Mouse (Mus musculus): ENCODE results near the gene Polr3h. TPM values are rescaled to one million over a fixed set of nuclear protein-coding genes. Genes with fewer than 3 reads are reported as not detected.

Gene Polr3h
- total and polyA plus RNA-seq, 3 experiments: 8.4 to 36.8 (median 25.0) TPM

DNA sequence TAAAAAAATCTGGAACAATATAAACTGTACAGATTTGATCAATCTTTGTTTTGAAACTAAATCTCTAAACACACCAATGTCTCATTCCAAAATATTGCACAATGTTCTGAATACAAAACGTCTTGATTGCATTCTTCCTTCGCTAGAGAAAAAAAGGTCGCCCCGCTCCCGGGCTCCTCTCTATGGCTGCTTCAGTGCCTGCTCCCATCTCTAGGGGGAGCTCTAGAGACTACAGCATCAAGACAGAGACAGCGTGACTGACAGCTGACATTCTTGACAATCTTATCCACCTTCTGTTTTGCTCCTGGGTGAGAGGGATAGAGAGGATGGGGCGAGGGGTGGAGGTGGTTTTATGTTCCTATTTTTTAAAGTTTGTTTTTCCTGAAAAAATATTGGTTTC lies 77.7 kb downstream of the Polr3h start:
- ATAC-seq (ENCODE audit: extremely low read depth, insufficient number of reproducible peaks, low FRiP score, poor library complexity, severe bottlenecking) (no peak), DNase-seq (ENCODE audit: low spot score) (peak; percentile 79)

DNA sequence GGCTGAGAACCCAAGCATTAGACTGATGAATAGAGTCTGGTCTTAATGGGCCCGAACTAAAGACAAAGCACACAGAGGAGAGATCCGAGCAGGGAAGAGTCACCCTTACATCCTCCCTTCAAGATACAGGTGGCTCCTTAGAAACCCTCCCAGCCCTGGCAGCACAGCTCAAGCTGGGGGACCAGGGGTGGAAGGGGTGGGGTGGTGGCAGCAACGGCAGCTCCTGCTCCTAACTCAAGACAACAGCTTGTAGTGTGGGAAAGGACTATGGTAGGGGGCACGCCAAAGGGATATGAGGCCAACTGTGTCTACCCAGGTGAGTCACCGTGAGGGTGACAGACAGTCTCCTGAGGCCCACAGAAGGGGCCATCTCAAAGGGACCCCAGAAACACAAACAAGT lies 78.2 kb downstream of the Polr3h start:
- H3K4me1 ChIP-seq (ENCODE audit: insufficient read depth, low read depth, low read length): peaks cover 43% of the 10 kb centered on the region
- no peaks in the 10 kb centered on the region for H3K9me3 ChIP-seq (replicated peaks)
- TF ChIP-seq GATA1 (IDR thresholded peaks at IDR 0.05; ENCODE audit: borderline replicate concordance, low read length) (no peak), CTCF (IDR thresholded peaks at IDR 0.05; ENCODE audit: low read depth, low read length) (no peak), TAL1 (conservative IDR thresholded peaks at IDR 0.05; ENCODE audit: low read depth, low read length) (no peak), GATA2 (IDR thresholded peaks at IDR 0.05; ENCODE audit: borderline replicate concordance, low read depth, low read length) (no peak), POLR2AphosphoS5 (IDR thresholded peaks at IDR 0.05; ENCODE audit: insufficient replicate concordance, low read depth, low read length) (no peak)
- DNase-seq (ENCODE audit: low spot score): no peak
- no peak for ATAC-seq (ENCODE audit: extremely low read depth, insufficient number of reproducible peaks, low FRiP score, poor library complexity, severe bottlenecking)
- peaks cover 69% of the 10 kb centered on the region for H3K36me3 ChIP-seq (replicated peaks)
- H3K4me3 ChIP-seq (ENCODE audit: low read depth, low read length): no peak overlapping the region
- peaks cover 5% of the 10 kb centered on the region for H3K27me3 ChIP-seq (ENCODE audit: insufficient read depth, low read length)

More for the DNA sequence above, 77.7 kb downstream of the Polr3h start:
- Histone ChIP-seq H3K4me3 (ENCODE audit: low read depth, low read length) (no peak overlapping the region), H3K4me1 (ENCODE audit: insufficient read depth, low read depth, low read length) (peaks cover 44% of the 10 kb centered on the region), H3K27me3 (ENCODE audit: insufficient read depth, low read length) (peaks cover 2% of the 10 kb centered on the region), H3K36me3 (replicated peaks) (peaks cover 74% of the 10 kb centered on the region), H3K9me3 (replicated peaks) (no peaks in the 10 kb centered on the region)
- TF ChIP-seq CTCF (IDR thresholded peaks at IDR 0.05; ENCODE audit: low read depth, low read length): peak; percentile 81
- TF ChIP-seq TAL1 (conservative IDR thresholded peaks at IDR 0.05; ENCODE audit: low read depth, low read length): no peak

DNA sequence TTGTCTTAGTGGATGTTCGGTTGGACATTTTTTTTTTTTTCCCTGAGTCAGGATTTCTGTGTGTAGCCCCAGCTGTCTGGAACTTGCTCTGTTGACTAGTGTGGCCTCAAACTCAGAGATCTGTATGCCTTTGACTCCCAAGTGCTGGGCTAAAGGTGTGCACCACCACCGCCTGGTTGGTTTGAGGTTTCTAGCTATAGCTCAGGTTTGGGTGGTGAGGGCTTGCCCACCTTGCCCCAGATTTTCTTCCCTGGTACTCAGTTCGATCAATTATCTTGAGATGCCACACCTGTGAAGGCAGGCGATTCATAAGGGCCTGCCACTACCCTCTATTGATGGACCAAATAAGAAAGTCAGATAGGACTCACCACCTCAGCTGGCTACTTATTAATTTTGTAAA lies 78.9 kb downstream of the Polr3h start:
- TF ChIP-seq TAL1 (conservative IDR thresholded peaks at IDR 0.05; ENCODE audit: low read depth, low read length): no peak
- no peak for TF ChIP-seq GATA1 (IDR thresholded peaks at IDR 0.05; ENCODE audit: borderline replicate concordance, low read length)
- no peak for TF ChIP-seq CTCF (IDR thresholded peaks at IDR 0.05; ENCODE audit: low read depth, low read length)
- TF ChIP-seq GATA2 (IDR thresholded peaks at IDR 0.05; ENCODE audit: borderline replicate concordance, low read depth, low read length): no peak
- no peak for TF ChIP-seq POLR2AphosphoS5 (IDR thresholded peaks at IDR 0.05; ENCODE audit: insufficient replicate concordance, low read depth, low read length)
- no peak for DNase-seq (ENCODE audit: low spot score)
- H3K36me3 ChIP-seq (replicated peaks): peaks cover 62% of the 10 kb centered on the region
- no peaks in the 10 kb centered on the region for H3K9me3 ChIP-seq (replicated peaks)
- ATAC-seq (ENCODE audit: extremely low read depth, insufficient number of reproducible peaks, low FRiP score, poor library complexity, severe bottlenecking): no peak
- H3K4me3 ChIP-seq (ENCODE audit: low read depth, low read length): no peak overlapping the region
- H3K4me1 ChIP-seq (ENCODE audit: insufficient read depth, low read depth, low read length): peaks cover 36% of the 10 kb centered on the region
- peaks cover 8% of the 10 kb centered on the region for H3K27me3 ChIP-seq (ENCODE audit: insufficient read depth, low read length)

DNA sequence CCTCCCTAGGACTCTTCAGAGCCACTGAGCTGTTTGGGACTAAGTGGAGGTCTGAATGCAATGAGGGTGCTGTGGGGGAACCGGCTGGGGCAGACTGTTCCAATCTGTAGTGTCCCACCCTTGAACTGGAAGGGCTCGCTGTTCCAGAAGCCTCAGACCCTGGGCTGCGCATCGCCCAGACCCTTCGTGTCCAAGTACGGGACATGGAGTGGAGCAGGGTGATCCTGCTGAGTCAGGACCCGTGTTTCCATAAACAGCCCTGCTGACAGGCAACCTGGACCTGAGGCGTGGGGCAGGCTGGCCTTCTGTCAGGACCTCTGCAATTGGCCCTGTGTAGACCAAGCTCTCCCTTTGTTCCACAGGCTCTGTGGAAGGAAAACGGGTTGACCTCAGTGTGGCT lies 79.3 kb downstream of the Polr3h start:
- ATAC-seq (ENCODE audit: extremely low read depth, insufficient number of reproducible peaks, low FRiP score, poor library complexity, severe bottlenecking): no peak
- peaks cover 32% of the 10 kb centered on the region for H3K4me1 ChIP-seq (ENCODE audit: insufficient read depth, low read depth, low read length)

GRCm38 (mm10) chr15:81845724-81846123 lies 80.3 kb downstream of the Polr3h start:
- DNase-seq (ENCODE audit: low spot score) (no peak), ATAC-seq (ENCODE audit: extremely low read depth, insufficient number of reproducible peaks, low FRiP score, poor library complexity, severe bottlenecking) (peak; percentile 15; the same call in 1 of the 2 replicates)

More for the DNA sequence above, 79.3 kb downstream of the Polr3h start:
- no peak overlapping the region for H3K4me3 ChIP-seq (ENCODE audit: low read depth, low read length)
- no peak for DNase-seq (ENCODE audit: low spot score)
- peaks cover 9% of the 10 kb centered on the region for H3K27me3 ChIP-seq (ENCODE audit: insufficient read depth, low read length)
- peaks cover 58% of the 10 kb centered on the region for H3K36me3 ChIP-seq (replicated peaks)
- H3K9me3 ChIP-seq (replicated peaks): no peaks in the 10 kb centered on the region
- no peak for TF ChIP-seq GATA2 (IDR thresholded peaks at IDR 0.05; ENCODE audit: borderline replicate concordance, low read depth, low read length)
- TF ChIP-seq TAL1 (conservative IDR thresholded peaks at IDR 0.05; ENCODE audit: low read depth, low read length): no peak
- TF ChIP-seq POLR2AphosphoS5 (IDR thresholded peaks at IDR 0.05; ENCODE audit: insufficient replicate concordance, low read depth, low read length): no peak
- no peak for TF ChIP-seq GATA1 (IDR thresholded peaks at IDR 0.05; ENCODE audit: borderline replicate concordance, low read length)
- TF ChIP-seq CTCF (IDR thresholded peaks at IDR 0.05; ENCODE audit: low read depth, low read length): no peak

DNA sequence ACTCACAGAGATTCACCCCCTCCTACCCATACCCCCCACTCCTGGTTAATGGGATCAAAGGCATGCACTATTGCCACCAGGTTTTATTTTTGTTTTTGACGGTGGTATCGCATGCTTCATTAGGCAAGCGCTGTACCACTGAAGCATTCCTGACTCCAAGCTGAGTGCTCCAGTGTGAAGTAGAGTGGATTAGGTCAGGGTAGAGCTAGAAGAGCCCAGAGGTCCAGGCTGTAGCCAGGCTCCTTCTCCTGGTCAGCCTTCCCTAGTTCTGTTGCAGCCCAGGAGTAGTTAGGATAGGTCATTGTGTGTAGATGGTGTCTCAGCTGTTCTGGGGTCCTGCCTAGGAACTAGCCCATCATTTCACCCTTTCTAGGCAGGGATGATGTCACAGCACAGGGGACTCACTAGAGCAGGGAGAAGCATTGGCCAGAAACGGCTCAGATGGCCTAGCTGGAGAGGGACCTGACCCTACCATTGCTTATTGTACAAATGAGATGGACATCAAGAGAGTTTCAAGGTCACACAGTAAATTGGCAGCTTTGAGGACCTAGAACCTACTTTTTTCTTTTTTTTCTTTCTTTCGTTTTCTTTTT lies 80.9 kb downstream of the Polr3h start:
- Histone ChIP-seq H3K9me3 (replicated peaks) (no peaks in the 10 kb centered on the region), H3K4me1 (ENCODE audit: insufficient read depth, low read depth, low read length) (peaks cover 23% of the 10 kb centered on the region), H3K36me3 (replicated peaks) (peaks cover 42% of the 10 kb centered on the region), H3K4me3 (ENCODE audit: low read depth, low read length) (no peak overlapping the region), H3K27me3 (ENCODE audit: insufficient read depth, low read length) (peaks cover 16% of the 10 kb centered on the region)
- TF ChIP-seq GATA1 (IDR thresholded peaks at IDR 0.05; ENCODE audit: borderline replicate concordance, low read length): no peak
- TF ChIP-seq TAL1 (conservative IDR thresholded peaks at IDR 0.05; ENCODE audit: low read depth, low read length): no peak
- TF ChIP-seq CTCF (IDR thresholded peaks at IDR 0.05; ENCODE audit: low read depth, low read length): no peak
- no peak for TF ChIP-seq GATA2 (IDR thresholded peaks at IDR 0.05; ENCODE audit: borderline replicate concordance, low read depth, low read length)
- no peak for TF ChIP-seq POLR2AphosphoS5 (IDR thresholded peaks at IDR 0.05; ENCODE audit: insufficient replicate concordance, low read depth, low read length)
- no peak for DNase-seq (ENCODE audit: low spot score)
- no peak for ATAC-seq (ENCODE audit: extremely low read depth, insufficient number of reproducible peaks, low FRiP score, poor library complexity, severe bottlenecking)

More at GRCm38 (mm10) chr15:81845724-81846123, 80.3 kb downstream of the Polr3h start:
- Histone ChIP-seq H3K27me3 (ENCODE audit: insufficient read depth, low read length) (peaks cover 13% of the 10 kb centered on the region), H3K9me3 (replicated peaks) (no peaks in the 10 kb centered on the region), H3K4me1 (ENCODE audit: insufficient read depth, low read depth, low read length) (peaks cover 25% of the 10 kb centered on the region), H3K4me3 (ENCODE audit: low read depth, low read length) (no peak overlapping the region), H3K36me3 (replicated peaks) (peaks cover 48% of the 10 kb centered on the region)
- TF ChIP-seq POLR2AphosphoS5 (IDR thresholded peaks at IDR 0.05; ENCODE audit: insufficient replicate concordance, low read depth, low read length): no peak
- TF ChIP-seq GATA1 (IDR thresholded peaks at IDR 0.05; ENCODE audit: borderline replicate concordance, low read length): no peak
- no peak for TF ChIP-seq TAL1 (conservative IDR thresholded peaks at IDR 0.05; ENCODE audit: low read depth, low read length)
- TF ChIP-seq GATA2 (IDR thresholded peaks at IDR 0.05; ENCODE audit: borderline replicate concordance, low read depth, low read length): no peak
- no peak for TF ChIP-seq CTCF (IDR thresholded peaks at IDR 0.05; ENCODE audit: low read depth, low read length)
